Mouse (Mus musculus) C2C12 (cell line): ENCODE data around the gene Usp21. TPM values are rescaled to one million over a fixed set of nuclear protein-coding genes. Genes with fewer than 3 reads are reported as not detected.
A peak's percentile ranks its signal among the peaks of the same experiment; 100 is the strongest.
"Not testable (repeated sequence)": the region's sequence is repeated elsewhere in the genome, so short reads cannot be mapped to it uniquely, and the experiment has no call there.

Experiments
- H3K27me3 ChIP-seq: one replicate; pipeline ENCODE4 v1.6.1; 2011; ENCODE audit not compliant: control insufficient read depth, insufficient read depth, insufficient read length
- H3K36me3 ChIP-seq: one replicate; pipeline ENCODE4 v1.6.1; 2011; ENCODE audit not compliant: control insufficient read depth, insufficient read depth
- H3K4me3 ChIP-seq: one replicate; pipeline ENCODE4 v1.5.1; 2011; ENCODE audit warnings: mild to moderate bottlenecking, control low read depth; ENCODE audit not compliant: poor library complexity, insufficient read depth, severe bottlenecking
- H3K79me2 ChIP-seq: one replicate; pipeline ENCODE4 v1.6.1; 2011; ENCODE audit not compliant: control insufficient read depth, insufficient read depth
- H3K79me3 ChIP-seq: one replicate; pipeline ENCODE4 v1.6.1; 2011; ENCODE audit warnings: low read depth, control low read depth
- H3ac ChIP-seq: one replicate; pipeline ENCODE3; 2011; ENCODE audit warnings: low read depth; ENCODE audit not compliant: control insufficient read depth, insufficient read length
- CEBPB ChIP-seq: IDR thresholded peaks from one replicate; pipeline ENCODE4 v1.6.1; 2011; ENCODE audit warnings: low read depth, mild to moderate bottlenecking, control low read depth, moderate library complexity
- CTCF ChIP-seq: IDR thresholded peaks from one replicate; pipeline ENCODE4 v1.5.1; 2011; ENCODE audit not compliant: control insufficient read depth, insufficient read depth, insufficient read length
- FOSL1 ChIP-seq: IDR thresholded peaks from one replicate; pipeline ENCODE4 v1.8.0; 2011; ENCODE audit warnings: mild to moderate bottlenecking, low read length; ENCODE audit not compliant: poor library complexity, insufficient read depth, severe bottlenecking
- MAX ChIP-seq: IDR thresholded peaks from one replicate; pipeline ENCODE4 v1.6.1; 2011; ENCODE audit warnings: mild to moderate bottlenecking, control low read depth
- MYOD1 ChIP-seq: IDR thresholded peaks from one replicate; pipeline ENCODE4 v1.6.1; 2011; ENCODE audit warnings: low read depth; ENCODE audit not compliant: control insufficient read depth, insufficient read length
- MYOG ChIP-seq: IDR thresholded peaks from one replicate; pipeline ENCODE4 v1.6.1; 2011; ENCODE audit not compliant: control insufficient read depth, insufficient read length; ENCODE audit errors: extremely low read depth
- USF1 ChIP-seq: IDR thresholded peaks from one replicate; pipeline ENCODE4 v1.6.1; 2011; ENCODE audit warnings: low read depth, mild to moderate bottlenecking, control low read depth, moderate library complexity
- polyA plus RNA-seq: library from polyadenylated mRNA; unstranded; fragments of >200 nt; fragmentation: generic; extraction: Trizol; gene quantifications from one replicate; pipeline ENCODE4 v1.2.1, GENCODE M21; 2012; ENCODE audit warnings: missing spikeins

The Usp21 gene
- polyA plus RNA-seq, 1 experiment, result 20.6 TPM

DNA sequence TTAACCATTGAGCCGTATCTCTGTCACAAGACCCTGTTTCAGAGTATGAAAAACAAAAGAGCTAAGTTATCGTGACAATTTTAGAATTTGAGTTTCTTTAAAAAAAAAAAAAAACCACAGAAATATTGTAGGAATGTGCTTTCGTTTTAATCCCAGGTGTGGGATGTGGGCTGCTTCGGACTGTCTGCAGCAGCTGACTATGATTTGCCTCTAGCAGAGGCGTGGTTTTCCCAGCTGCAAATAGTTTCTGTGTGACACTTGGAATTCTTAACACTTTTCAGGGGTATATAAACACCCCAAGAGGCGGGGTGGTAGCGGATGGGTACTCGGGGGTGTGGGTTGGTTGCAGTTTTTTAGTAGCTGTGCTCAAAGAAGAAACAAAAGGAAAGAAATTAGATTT, 42.4 kb downstream of the Usp21 start:
- peaks cover 7% of the 10 kb centered on the region for H3K36me3 ChIP-seq

DNA sequence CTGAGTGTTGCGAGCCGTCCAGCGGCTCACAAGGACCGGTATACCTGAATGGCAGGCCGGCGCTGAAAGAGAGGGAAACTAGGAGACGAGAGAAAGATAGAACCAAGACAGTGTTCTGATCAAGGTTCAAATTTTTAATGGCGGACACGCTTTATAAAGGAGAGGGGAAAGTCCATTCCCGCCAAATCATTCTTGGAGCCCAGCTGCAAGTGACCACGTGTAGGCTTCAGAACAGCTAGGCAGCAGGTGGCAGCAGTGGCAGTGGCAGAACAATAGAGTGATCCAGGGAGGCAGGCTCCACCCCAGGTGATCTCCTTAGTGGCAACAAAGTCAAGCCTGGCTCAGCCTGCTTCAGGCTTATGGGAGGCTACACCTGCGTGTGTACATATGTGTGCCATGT, 45.8 kb downstream of the Usp21 start:
- H3K4me3 ChIP-seq, H3ac ChIP-seq, H3K27me3 ChIP-seq: not testable (repeated sequence)
- peaks cover 19% of the 10 kb centered on the region for H3K79me3 ChIP-seq
- H3K36me3 ChIP-seq, result peaks cover 29% of the 10 kb centered on the region
- H3K79me2 ChIP-seq, result peaks cover 35% of the 10 kb centered on the region

More for the DNA sequence above, 42.4 kb downstream of the Usp21 start:
- TF ChIP-seq CTCF (no peak), MAX (no peak), CEBPB (no peak), USF1 (no peak), MYOD1 (no peak), FOSL1 (no peak), MYOG (no peak)
- Histone ChIP-seq H3ac (no peak overlapping the region), H3K27me3 (no peaks in the 10 kb centered on the region), H3K79me3 (peaks cover 19% of the 10 kb centered on the region), H3K4me3 (no peak overlapping the region), H3K79me2 (peaks cover 35% of the 10 kb centered on the region)

DNA sequence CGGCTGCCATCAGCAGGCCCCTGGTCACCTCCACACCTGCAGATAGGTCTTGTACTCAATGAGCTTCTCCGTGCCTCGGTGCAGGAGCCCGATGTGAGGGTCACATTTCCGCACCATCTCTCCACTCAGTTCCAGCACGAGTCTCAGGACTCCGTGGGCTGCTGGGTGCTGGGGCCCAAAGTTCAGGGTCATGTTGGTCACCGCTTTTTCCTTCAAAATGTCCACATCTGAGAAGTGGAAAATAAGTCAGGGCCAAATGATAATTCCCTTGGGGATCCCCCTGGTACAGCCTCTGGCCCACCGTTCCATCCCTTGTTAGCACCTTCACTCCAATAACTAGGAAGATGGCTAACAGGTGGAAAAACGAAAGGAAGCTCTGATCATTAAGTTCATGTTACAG, 46.9 kb downstream of the Usp21 start:
- peaks cover 37% of the 10 kb centered on the region for H3K36me3 ChIP-seq
- H3ac ChIP-seq, result no peak overlapping the region
- H3K79me2 ChIP-seq, result peaks cover 26% of the 10 kb centered on the region
- no peak for TF ChIP-seq MYOD1
- no peak for TF ChIP-seq FOSL1
- TF ChIP-seq CEBPB, result no peak
- TF ChIP-seq CTCF, result no peak
- no peak for TF ChIP-seq USF1
- TF ChIP-seq MAX, result no peak
- TF ChIP-seq MYOG, result no peak
- H3K27me3 ChIP-seq, result no peaks in the 10 kb centered on the region
- H3K79me3 ChIP-seq, result peaks cover 11% of the 10 kb centered on the region
- no peak overlapping the region for H3K4me3 ChIP-seq

DNA sequence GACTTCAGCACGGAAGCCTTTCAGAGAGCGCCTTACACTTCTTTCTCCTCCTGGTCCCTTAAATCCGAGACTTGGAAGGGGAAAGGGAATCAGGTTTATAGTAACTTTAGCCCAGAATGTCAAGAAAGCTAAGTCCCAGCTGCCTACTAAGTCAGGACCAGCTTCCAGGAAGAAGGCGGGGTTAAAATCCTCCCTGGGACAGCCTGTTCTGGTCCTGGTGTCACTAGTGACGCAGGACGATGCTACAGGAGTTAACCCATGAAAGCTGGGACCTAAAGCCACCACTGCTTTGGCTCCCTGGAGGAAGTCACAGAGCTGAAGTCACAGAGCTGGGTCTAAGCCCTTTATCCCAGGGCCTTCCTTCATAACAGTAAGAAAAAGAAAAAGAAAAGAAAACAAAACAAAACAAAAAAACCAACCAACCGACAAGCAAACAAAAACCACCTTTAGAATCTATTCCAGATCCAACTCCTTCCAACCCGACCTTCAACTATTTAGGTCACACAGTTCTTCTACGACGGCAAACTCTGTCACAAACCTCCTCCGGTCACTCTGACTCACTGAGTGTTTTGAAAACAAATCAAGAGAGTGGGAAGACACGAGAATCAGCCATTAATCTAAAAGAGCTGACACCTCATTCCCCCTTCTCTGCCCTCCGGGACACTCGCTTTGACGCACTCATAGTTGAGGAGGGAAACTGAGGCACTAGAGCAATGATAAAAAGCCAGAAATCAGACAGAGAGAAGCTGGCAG, 47.6 kb downstream of the Usp21 start:
- H3K36me3 ChIP-seq, result peaks cover 44% of the 10 kb centered on the region
- H3K79me2 ChIP-seq, result peaks cover 18% of the 10 kb centered on the region
- H3K79me3 ChIP-seq, result peaks cover 5% of the 10 kb centered on the region
- H3ac ChIP-seq, result no peak overlapping the region
- no peaks in the 10 kb centered on the region for H3K27me3 ChIP-seq
- H3K4me3 ChIP-seq, result no peak overlapping the region
- TF ChIP-seq FOSL1 (no peak), USF1 (no peak), MAX (no peak), CEBPB (no peak), MYOD1 (no peak), CTCF (no peak), MYOG (no peak)

DNA sequence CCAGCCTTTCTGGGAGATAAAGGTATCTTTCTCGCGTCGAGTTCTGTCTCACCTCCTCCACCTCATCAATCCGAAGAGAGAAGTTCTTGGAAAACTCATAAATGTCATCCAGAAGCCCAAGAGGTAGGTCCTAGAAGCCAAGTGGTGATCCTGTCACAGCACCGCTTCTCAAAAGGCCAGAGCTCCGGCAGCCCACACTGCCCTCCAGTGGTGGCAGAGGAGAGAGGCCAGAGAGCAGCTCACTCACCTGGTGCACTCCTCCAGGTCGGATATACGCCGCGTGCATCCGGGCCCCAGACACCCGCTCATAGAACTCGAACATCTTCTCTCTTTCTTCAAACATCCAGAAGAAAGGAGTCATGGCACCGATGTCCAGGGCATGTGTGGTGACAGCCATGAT, 49.3 kb downstream of the Usp21 start:
- Histone ChIP-seq H3ac (no peak overlapping the region), H3K27me3 (no peaks in the 10 kb centered on the region), H3K79me3 (peaks cover under 1% of the 10 kb centered on the region), H3K4me3 (no peak overlapping the region), H3K36me3 (peaks cover 53% of the 10 kb centered on the region), H3K79me2 (peaks cover 6% of the 10 kb centered on the region)
- TF ChIP-seq CTCF (peak; percentile 74), USF1 (no peak)

DNA sequence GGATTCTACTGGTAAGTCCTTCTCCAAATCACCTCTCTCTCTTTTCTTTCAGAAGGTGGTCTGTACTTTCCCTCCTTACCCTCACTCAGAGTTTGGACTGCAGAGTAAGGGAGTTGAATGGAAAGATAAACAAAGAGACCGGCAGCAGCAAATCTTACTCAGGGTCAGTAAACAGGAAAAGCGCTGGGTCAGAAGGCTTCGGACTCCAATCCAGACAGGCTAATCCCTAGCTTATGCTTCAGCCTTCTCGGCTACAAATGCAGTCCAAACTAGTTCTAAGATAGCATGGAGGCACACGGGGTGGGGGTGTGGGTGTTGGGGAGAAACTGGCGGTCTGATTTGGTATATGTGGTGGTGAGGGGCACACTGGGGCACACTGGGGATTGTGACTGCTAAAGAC, 50.4 kb downstream of the Usp21 start:
- Histone ChIP-seq H3ac (no peak overlapping the region), H3K79me2 (no peaks in the 10 kb centered on the region), H3K79me3 (no peaks in the 10 kb centered on the region), H3K27me3 (no peaks in the 10 kb centered on the region), H3K4me3 (no peak overlapping the region), H3K36me3 (peaks cover 49% of the 10 kb centered on the region)
- no peak for TF ChIP-seq MYOG
- TF ChIP-seq MAX, result no peak
- no peak for TF ChIP-seq CEBPB
- no peak for TF ChIP-seq CTCF
- no peak for TF ChIP-seq USF1
- no peak for TF ChIP-seq FOSL1
- TF ChIP-seq MYOD1, result no peak
